ENCODE assay signal across 20 mouse cellular contexts in the genomic region with DNA sequence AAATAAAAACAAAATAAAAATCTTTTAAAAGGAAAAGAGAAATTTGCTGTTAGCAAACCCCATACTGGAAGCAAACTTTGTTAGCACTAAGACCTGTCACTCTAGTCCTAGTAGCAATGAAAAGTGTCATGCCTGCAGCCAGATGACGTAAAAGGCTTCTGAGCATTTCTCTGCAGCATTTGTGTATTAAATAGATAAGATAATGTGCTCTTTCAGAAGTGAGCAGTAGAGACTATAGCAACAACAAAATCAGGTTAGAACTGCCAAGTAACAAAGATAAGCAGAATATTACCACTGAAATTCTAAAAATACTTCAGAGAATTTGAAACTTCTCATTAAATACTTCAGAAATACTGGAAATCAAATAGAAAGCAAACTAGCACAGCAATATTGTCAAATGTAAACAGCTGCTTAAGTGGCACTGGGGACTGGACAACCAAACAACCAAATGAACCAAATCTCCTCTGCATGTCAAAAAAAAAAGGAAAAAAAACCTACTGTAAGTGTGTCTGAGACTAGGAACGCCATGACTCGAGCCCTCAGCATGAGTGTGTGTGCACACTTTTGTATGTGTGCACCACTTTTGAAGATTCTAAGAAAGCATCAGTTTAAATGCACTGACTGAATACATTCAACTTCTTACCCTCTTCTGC.
DNase-seq lines count a peak whose midpoint lies in the region; ATAC-seq lines count a peak whose summit lies in the region.
"Had no signal": no experiment of that assay in that cellular context is flagged by ENCODE, and none has a peak within 500 bp of the region (broad histone marks: within the 10 kb centered on the region; RNA-seq: fewer than 3 reads in every experiment).

No protein-coding gene starts in this region.

- H3K27me3 ChIP-seq in heart, embryonic 11.5 days (ENCODE audit: control insufficient read depth, insufficient read depth, low read length) = no peaks in the 10 kb centered on the region
- H3K27me3 ChIP-seq in liver, embryonic 11.5 days (replicated peaks; ENCODE audit: control insufficient read depth, insufficient read depth, low read length) = no peaks in the 10 kb centered on the region
- no peaks in the 10 kb centered on the region for H3K27me3 ChIP-seq in liver, embryonic 13.5 days
- H3K27me3 ChIP-seq: forebrain, embryonic 13.5 days; hindbrain, embryonic 12.5 days; limb, embryonic 15.5 days had no signal

- H3K9ac ChIP-seq in heart, embryonic 11.5 days (ENCODE audit: low read depth, low read length) = no peak overlapping the region
- no peak overlapping the region for H3K9ac ChIP-seq in liver, embryonic 11.5 days (ENCODE audit: low read depth, low read length)
- no peak overlapping the region for H3K9ac ChIP-seq in liver, embryonic 13.5 days
- H3K9ac ChIP-seq: forebrain, embryonic 13.5 days; hindbrain, embryonic 12.5 days; limb, embryonic 15.5 days had no signal

- no peak overlapping the region for H3K4me3 ChIP-seq in heart, embryonic 11.5 days (ENCODE audit: low read depth, low read length)
- H3K4me3 ChIP-seq in liver, embryonic 11.5 days (ENCODE audit: low read depth, low read length) = no peak overlapping the region
- no peak overlapping the region for H3K4me3 ChIP-seq in liver, embryonic 13.5 days (replicated peaks)
- H3K4me3 ChIP-seq: embryonic facial prominence, embryonic 10.5 days; forebrain, embryonic 13.5 days; hindbrain, embryonic 12.5 days; limb, embryonic 15.5 days had no signal

- 0 out of 2 replicates have a peak, but pooled peaks cover 2% of the 10 kb centered on the region for H3K9me3 ChIP-seq in heart, embryonic 11.5 days (replicated peaks; ENCODE audit: control insufficient read depth, low read length)
- no peaks in the 10 kb centered on the region for H3K9me3 ChIP-seq in liver, embryonic 11.5 days (ENCODE audit: control insufficient read depth, low read length)
- no peaks in the 10 kb centered on the region for H3K9me3 ChIP-seq in liver, embryonic 13.5 days (replicated peaks)
- H3K9me3 ChIP-seq: embryonic facial prominence, embryonic 10.5 days; forebrain, embryonic 13.5 days; hindbrain, embryonic 12.5 days; limb, embryonic 15.5 days had no signal

- ATAC-seq in heart, embryonic 11.5 days (replicated peaks; ENCODE audit: insufficient number of reproducible peaks, low FRiP score, low TSS enrichment) = no peak
- peak; percentile 79 for ATAC-seq in liver, embryonic 11.5 days (replicated peaks; ENCODE audit: low FRiP score)
- ATAC-seq in liver, embryonic 13.5 days (ENCODE audit: low read depth) = peak; percentile 84
- ATAC-seq: forebrain, embryonic 13.5 days had no signal

- no peaks in the 10 kb centered on the region for H3K4me1 ChIP-seq in heart, embryonic 11.5 days (ENCODE audit: control insufficient read depth, insufficient read depth, low read length)
- H3K4me1 ChIP-seq in liver, embryonic 11.5 days (replicated peaks; ENCODE audit: control insufficient read depth, insufficient read depth, low read length) = peaks cover 6% of the 10 kb centered on the region
- peaks cover 21% of the 10 kb centered on the region for H3K4me1 ChIP-seq in liver, embryonic 13.5 days (replicated peaks)
- H3K4me1 ChIP-seq: embryonic facial prominence, embryonic 10.5 days; forebrain, embryonic 13.5 days; hindbrain, embryonic 12.5 days; limb, embryonic 15.5 days had no signal

- H3K36me3 ChIP-seq in heart, embryonic 11.5 days (ENCODE audit: control insufficient read depth, insufficient read depth, low read length) = no peaks in the 10 kb centered on the region
- no peaks in the 10 kb centered on the region for H3K36me3 ChIP-seq in liver, embryonic 11.5 days (ENCODE audit: control insufficient read depth, insufficient read depth, low read length)
- peaks cover 6% of the 10 kb centered on the region; the same call in 1 of the 2 replicates for H3K36me3 ChIP-seq in liver, embryonic 13.5 days
- H3K36me3 ChIP-seq: embryonic facial prominence, embryonic 10.5 days; hindbrain, embryonic 12.5 days; limb, embryonic 15.5 days had no signal

- H3K27ac ChIP-seq in heart, embryonic 11.5 days (ENCODE audit: low read depth, low read length) = no peak overlapping the region
- no peak overlapping the region for H3K27ac ChIP-seq in liver, embryonic 11.5 days (ENCODE audit: low read depth, low read length)
- peak overlapping the region; percentile 51 for H3K27ac ChIP-seq in liver, embryonic 13.5 days
- H3K27ac ChIP-seq: embryonic facial prominence, embryonic 10.5 days; forebrain, embryonic 13.5 days; hindbrain, embryonic 12.5 days; limb, embryonic 15.5 days had no signal

- H3K4me2 ChIP-seq in heart, embryonic 11.5 days = no peak overlapping the region
- H3K4me2 ChIP-seq in liver, embryonic 11.5 days = no peak overlapping the region
- no peak overlapping the region for H3K4me2 ChIP-seq in liver, embryonic 13.5 days
- H3K4me2 ChIP-seq: forebrain, embryonic 13.5 days; hindbrain, embryonic 12.5 days; limb, embryonic 15.5 days had no signal

- 57% methylated on average over 3 of the region's 3 CpGs for WGBS in heart, embryonic 11.5 days (ENCODE audit: insufficient replicate concordance)
- WGBS in liver, embryonic 11.5 days = 65% methylated on average over 3 of the region's 3 CpGs
- 42% methylated on average over 3 of the region's 3 CpGs for WGBS in liver, embryonic 13.5 days (ENCODE audit: insufficient replicate concordance)

- DNase-seq in heart, adult 11 months = peak; percentile 83
- DNase-seq in liver, embryonic 11.5 days (ENCODE audit: low spot score) = no peak
- DNase-seq in liver = no peak
- peak; percentile 22 for DNase-seq in liver, embryonic 13.5 days
- DNase-seq in ovary, postnatal 10 days (ENCODE audit: low spot score) = no peak
- no peak for DNase-seq in kidney, postnatal 14 days
- no peak for DNase-seq in ovary, postnatal 36 days (ENCODE audit: low spot score)
- DNase-seq: adrenal gland, postnatal 14 days; cerebellum, adult 11-12 months; cerebellum, postnatal 25 days; gastrocnemius, postnatal 10 days; heart, adult 18-20 months; kidney, adult 8-10 months; kidney, postnatal 36 days; lung, postnatal 10 days had no signal

Comparison
In these comparisons a context has a peak if more than half of its experiments do, and no peak if none do; other contexts are left out.
1. DNase-seq: peak in heart, adult 11 months (single experiment) and liver, embryonic 13.5 days (single experiment); none in liver, embryonic 11.5 days (single experiment), liver (single experiment), ovary, postnatal 10 days (single experiment), kidney, postnatal 14 days (single experiment) and ovary, postnatal 36 days (single experiment).